Mouse (Mus musculus): ENCODE measurements around the gene Dazl.

The Dazl gene

GRCm38 (mm10) chr17:50293241-50293731 is at the start of gene Dazl:
Gene Dazl (minus strand): TSS chr17:50293636.
- peak; percentile 92 for DNase-seq

- DNase-seq = peak; percentile 50
These were observed 48.6 kb upstream of the Dazl start for GRCm38 (mm10) chr17:50341850-50342544.

- DNase-seq = no peak
These were observed 45.5 kb upstream of the Dazl start for GRCm38 (mm10) chr17:50338901-50339300.

- DNase-seq = no peak
These were observed 42.3 kb upstream of the Dazl start for GRCm38 (mm10) chr17:50335776-50336175.

GRCm38 (mm10) chr17:50334694-50335093 is 41.3 kb upstream of the Dazl start:
- DNase-seq = no peak

- no peak for DNase-seq
These were observed 38.5 kb upstream of the Dazl start for GRCm38 (mm10) chr17:50332012-50332300.

GRCm38 (mm10) chr17:50331171-50332011 is 38.0 kb upstream of the Dazl start:
- peak; percentile 95 for DNase-seq

GRCm38 (mm10) chr17:50330245-50330644 is 36.8 kb upstream of the Dazl start:
- DNase-seq = peak; percentile 23

DNA sequence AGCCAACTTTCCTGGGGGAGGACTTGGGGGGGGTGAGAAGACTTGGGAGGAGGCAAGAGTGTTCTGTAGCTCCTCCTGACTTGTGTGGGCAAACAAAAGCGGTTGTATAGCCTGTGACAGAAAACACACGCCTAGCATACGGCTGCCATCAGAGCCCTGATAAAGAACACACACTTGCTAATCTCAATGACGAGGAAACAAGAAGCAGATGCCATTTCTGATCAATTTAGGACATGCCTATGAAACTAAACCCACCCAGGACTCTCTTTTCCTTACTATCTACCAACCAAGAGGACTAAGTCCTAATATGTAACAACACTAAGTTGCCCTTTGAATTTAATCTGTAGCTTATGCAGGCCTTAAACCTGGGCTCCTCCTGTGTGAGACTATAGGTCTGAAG is 31.2 kb upstream of the Dazl start:
- no peak for DNase-seq

DNA sequence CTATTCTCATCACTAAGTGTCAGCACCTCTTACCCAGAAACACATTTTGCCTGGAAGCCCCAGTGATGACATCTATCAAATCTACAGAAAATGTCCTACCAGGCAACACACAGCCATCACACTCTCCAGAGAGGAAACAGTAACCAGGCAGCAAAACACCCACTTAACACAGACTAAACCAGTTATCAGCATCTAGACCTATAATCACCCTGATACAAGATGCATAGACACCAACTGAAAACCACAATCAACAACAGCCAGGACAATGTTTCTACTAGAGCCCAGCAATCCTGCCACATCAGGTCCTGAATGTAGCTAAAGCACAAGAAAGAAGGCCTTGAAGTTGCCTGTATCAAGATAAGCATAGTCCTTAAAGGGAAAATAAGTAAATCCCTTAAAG is 25.4 kb upstream of the Dazl start:
- DNase-seq = peak; percentile 82

DNA sequence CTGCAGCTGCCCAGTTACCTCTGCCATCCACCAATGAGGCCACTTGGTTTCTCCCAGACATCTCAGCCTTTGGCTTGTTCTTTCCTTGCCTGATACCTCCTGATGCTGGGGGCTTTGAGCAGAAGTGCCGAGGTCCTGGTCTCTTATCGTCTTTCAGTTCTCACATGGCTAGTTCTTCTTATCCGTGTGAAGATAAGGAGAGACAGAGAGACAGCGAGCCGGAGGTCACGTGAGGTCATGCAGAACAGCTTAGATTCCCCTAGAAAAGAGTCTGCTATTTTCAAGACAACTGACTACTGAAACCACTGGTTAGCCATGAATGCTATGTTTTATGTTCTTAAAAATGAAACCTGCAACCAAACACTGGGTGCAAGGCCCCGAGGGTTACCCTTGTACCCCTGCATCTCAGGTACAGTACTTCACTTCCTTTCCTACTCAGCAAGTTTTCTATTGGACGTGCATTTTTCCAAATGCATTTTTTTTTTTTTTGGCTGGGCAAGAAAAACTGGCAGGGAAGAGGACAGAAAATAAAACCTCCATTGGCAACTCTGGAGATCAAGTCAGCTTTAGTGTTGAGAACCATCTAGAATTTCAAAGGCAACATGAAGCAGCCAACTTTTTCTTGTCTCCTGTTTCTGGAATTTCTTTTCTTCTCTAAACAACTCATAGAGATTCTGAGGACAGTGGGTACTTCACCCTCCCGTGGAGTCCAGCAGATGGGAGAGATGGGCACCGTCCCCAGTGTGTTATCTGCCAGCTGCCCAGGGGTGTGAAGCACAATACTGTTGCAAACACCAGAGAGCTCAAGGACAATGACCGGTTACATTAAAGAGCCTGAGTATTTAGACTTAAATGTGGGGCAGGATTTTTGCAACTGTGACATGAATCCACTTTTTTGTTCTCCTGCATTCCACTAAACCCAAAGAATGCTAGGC is 23.0 kb upstream of the Dazl start:
- DNase-seq = peak; percentile 78

- DNase-seq = peak; percentile 51
These were observed 16.8 kb upstream of the Dazl start for GRCm38 (mm10) chr17:50310148-50310802.

DNA sequence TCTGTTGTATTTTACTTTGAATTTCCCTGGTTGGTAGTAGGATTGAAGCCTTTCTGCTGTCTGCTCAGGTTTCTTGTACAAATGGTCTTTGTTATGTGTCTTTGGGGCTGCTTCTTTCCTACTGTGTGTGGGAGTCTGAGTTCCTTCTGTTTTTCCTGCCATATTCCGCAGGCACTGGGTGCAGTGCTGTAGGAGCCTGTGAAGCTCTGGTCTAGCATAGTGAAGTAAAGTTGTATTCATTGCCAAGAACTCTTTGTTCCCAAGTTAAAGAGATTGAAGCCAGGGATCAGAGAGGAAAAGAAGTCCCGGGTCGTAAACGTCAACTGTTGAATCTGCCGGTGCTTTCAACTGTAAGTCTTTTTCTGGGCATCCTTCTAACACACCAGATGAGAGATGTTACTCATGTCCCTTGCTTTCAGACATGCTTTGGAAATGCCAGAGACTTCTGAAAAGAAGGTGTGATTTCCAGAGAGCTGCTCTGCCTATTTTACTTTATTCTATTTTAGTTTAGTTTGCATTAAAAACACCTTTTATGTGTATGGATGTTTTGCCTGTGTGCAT is 16.2 kb upstream of the Dazl start:
- DNase-seq = peak; percentile 90

GRCm38 (mm10) chr17:50308880-50309279 is 15.4 kb upstream of the Dazl start:
- DNase-seq = peak; percentile 85

DNA sequence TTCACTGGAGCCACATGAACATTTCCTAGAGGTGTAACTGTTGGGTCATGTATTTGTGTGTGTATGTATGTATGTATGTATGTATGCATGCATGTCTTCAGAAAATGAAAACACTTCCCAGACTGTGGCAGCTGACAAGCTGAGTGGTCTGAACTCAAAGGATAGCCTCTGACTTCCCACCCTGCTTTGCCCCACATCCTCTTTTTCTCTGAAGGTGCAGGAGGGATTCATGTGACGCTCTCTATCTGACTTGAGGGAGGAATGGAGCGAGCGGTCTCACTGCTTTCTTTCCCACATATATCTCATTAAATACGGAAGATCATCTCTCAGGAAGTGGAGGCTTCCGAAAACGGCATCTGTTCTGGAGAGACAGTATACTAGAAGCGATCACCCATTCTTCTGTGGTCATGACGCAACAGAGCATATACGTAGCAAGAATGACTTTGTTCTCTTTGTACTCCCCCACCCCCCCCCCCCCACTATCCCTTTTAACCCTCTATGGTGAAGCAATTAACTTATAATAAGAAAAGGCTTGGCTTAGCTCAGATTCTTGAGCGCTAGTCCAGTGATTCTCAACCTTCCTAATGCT is 14.7 kb upstream of the Dazl start:
- peak; percentile 72 for DNase-seq

DNA sequence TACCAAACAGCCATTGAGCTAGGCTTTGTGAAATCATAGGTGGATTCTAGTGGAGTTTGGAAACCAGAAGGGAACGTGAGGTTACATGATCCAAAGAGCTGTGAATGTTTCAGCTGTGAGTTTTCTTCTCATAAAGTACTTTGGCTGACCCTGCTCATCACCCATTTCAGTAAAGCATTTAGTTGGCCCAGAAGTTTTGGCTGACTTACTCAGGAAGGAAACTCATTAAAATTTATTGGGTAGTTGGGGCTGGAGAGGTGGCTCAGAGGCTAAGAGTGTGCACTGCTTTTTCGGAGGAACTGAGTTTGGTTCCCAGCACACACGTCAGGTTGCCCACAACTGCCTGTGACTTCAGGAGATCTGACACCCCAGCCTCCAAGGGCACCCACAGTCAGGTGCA is 9.4 kb upstream of the Dazl start:
- no peak for DNase-seq

- DNase-seq = peak; percentile 84
These were observed 6.9 kb upstream of the Dazl start for GRCm38 (mm10) chr17:50300171-50300841.

- peak; percentile 74 for DNase-seq
These were observed 5.4 kb upstream of the Dazl start for GRCm38 (mm10) chr17:50298821-50299220.

GRCm38 (mm10) chr17:50294726-50295125 is 1.3 kb upstream of the Dazl start:
- DNase-seq = peak; percentile 57

DNA sequence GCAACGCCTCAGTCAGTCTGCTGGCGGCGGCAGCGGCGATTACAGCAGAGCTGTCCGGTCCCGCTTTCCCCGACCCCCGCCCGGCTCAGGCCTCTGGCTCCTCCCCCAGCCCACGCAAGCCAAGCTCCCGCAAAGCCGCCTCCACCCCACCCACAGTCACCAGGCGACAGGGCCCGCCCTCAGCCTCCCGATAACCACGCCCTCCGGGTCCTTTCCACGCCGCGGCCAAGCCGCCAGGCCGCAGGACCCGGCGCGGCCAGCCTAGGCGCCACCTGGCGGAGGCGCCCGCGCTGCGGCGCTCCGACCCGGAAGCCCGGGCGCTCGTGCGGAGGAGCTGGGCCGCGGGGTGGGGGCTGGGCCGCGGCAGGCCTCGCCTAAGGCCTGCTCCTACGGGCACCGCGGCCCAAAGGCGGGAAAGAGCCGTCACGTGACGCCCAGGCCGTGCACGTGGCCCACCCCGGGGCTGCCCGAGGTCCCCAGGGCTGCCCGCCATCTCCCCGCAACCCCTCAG is 720 bp downstream of the Dazl start:
- DNase-seq = peak; percentile 99
